Mouse (Mus musculus): ENCODE measurements around the gene Ostf1. TPM values are rescaled to one million over a fixed set of nuclear protein-coding genes. Genes with fewer than 3 reads are reported as not detected.

Ostf1 gene
- total and polyA plus RNA-seq, 3 experiments = 88.0 to 322 (median 281) TPM

- no peaks in the 10 kb centered on the region for H3K9me3 ChIP-seq (replicated peaks)
- ATAC-seq (ENCODE audit: extremely low read depth, insufficient number of reproducible peaks, low FRiP score, poor library complexity, severe bottlenecking) (no peak), DNase-seq (ENCODE audit: low spot score) (no peak)
- peaks cover 42% of the 10 kb centered on the region for H3K36me3 ChIP-seq (replicated peaks)
- H3K4me3 ChIP-seq (ENCODE audit: low read depth, low read length) = no peak overlapping the region
- peaks cover 29% of the 10 kb centered on the region for H3K4me1 ChIP-seq (ENCODE audit: insufficient read depth, low read depth, low read length)
- H3K27me3 ChIP-seq (ENCODE audit: insufficient read depth, low read length) = no peaks in the 10 kb centered on the region
- no peak for TF ChIP-seq TAL1 (conservative IDR thresholded peaks at IDR 0.05; ENCODE audit: low read depth, low read length)
- TF ChIP-seq CTCF (IDR thresholded peaks at IDR 0.05; ENCODE audit: low read depth, low read length) = no peak
- TF ChIP-seq GATA2 (IDR thresholded peaks at IDR 0.05; ENCODE audit: borderline replicate concordance, low read depth, low read length) = no peak
- no peak for TF ChIP-seq GATA1 (IDR thresholded peaks at IDR 0.05; ENCODE audit: borderline replicate concordance, low read length)
- TF ChIP-seq POLR2AphosphoS5 (IDR thresholded peaks at IDR 0.05; ENCODE audit: insufficient replicate concordance, low read depth, low read length) = no peak
Measured at GRCm38 (mm10) chr19:18617504-18617903, 14.1 kb downstream of the Ostf1 start.

GRCm38 (mm10) chr19:18615680-18616240 is 15.9 kb downstream of the Ostf1 start:
- Histone ChIP-seq H3K27me3 (ENCODE audit: insufficient read depth, low read length) (no peaks in the 10 kb centered on the region), H3K4me3 (ENCODE audit: low read depth, low read length) (no peak overlapping the region), H3K36me3 (replicated peaks) (peaks cover 46% of the 10 kb centered on the region), H3K9me3 (replicated peaks) (no peaks in the 10 kb centered on the region), H3K4me1 (ENCODE audit: insufficient read depth, low read depth, low read length) (peaks cover 20% of the 10 kb centered on the region)
- no peak for DNase-seq (ENCODE audit: low spot score)
- ATAC-seq (ENCODE audit: extremely low read depth, insufficient number of reproducible peaks, low FRiP score, poor library complexity, severe bottlenecking) = no peak
- TF ChIP-seq CTCF (IDR thresholded peaks at IDR 0.05; ENCODE audit: low read depth, low read length) (no peak), TAL1 (conservative IDR thresholded peaks at IDR 0.05; ENCODE audit: low read depth, low read length) (no peak), GATA1 (IDR thresholded peaks at IDR 0.05; ENCODE audit: borderline replicate concordance, low read length) (no peak), GATA2 (IDR thresholded peaks at IDR 0.05; ENCODE audit: borderline replicate concordance, low read depth, low read length) (no peak)

DNA sequence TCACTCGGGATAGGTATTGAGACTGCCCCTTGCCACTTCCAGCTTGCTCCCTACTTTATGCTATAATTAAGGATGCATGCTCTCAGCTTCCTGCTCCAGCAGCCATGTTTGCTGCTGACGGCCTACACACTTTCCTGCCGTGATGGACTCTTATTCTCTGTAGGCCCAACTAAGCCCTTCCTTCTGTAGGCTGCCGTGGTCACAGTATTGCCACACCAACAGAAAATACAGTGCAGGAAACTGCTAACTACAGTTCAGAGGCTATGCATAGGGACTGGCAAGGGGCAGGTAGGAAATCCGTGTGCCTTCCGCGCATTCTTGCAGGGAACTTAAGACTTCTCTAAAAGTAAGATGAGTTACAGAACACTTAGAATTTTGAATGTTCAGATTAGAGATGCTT is 17.3 kb downstream of the Ostf1 start:
- TF ChIP-seq CTCF (IDR thresholded peaks at IDR 0.05; ENCODE audit: low read depth, low read length) = no peak
- no peak for TF ChIP-seq TAL1 (conservative IDR thresholded peaks at IDR 0.05; ENCODE audit: low read depth, low read length)
- TF ChIP-seq POLR2AphosphoS5 (IDR thresholded peaks at IDR 0.05; ENCODE audit: insufficient replicate concordance, low read depth, low read length) = no peak
- no peak for TF ChIP-seq GATA1 (IDR thresholded peaks at IDR 0.05; ENCODE audit: borderline replicate concordance, low read length)
- TF ChIP-seq GATA2 (IDR thresholded peaks at IDR 0.05; ENCODE audit: borderline replicate concordance, low read depth, low read length) = no peak
- peaks cover 44% of the 10 kb centered on the region for H3K36me3 ChIP-seq (replicated peaks)
- ATAC-seq (ENCODE audit: extremely low read depth, insufficient number of reproducible peaks, low FRiP score, poor library complexity, severe bottlenecking) (no peak), DNase-seq (ENCODE audit: low spot score) (no peak)
- no peaks in the 10 kb centered on the region for H3K9me3 ChIP-seq (replicated peaks)
- no peaks in the 10 kb centered on the region for H3K27me3 ChIP-seq (ENCODE audit: insufficient read depth, low read length)
- peaks cover 10% of the 10 kb centered on the region for H3K4me1 ChIP-seq (ENCODE audit: insufficient read depth, low read depth, low read length)
- H3K4me3 ChIP-seq (ENCODE audit: low read depth, low read length) = no peak overlapping the region

GRCm38 (mm10) chr19:18608975-18609374 is 22.6 kb downstream of the Ostf1 start:
- H3K4me1 ChIP-seq (ENCODE audit: insufficient read depth, low read depth, low read length) = peaks cover 11% of the 10 kb centered on the region; the same call in 1 of the 2 replicates
- TF ChIP-seq POLR2AphosphoS5 (IDR thresholded peaks at IDR 0.05; ENCODE audit: insufficient replicate concordance, low read depth, low read length) (no peak), GATA2 (IDR thresholded peaks at IDR 0.05; ENCODE audit: borderline replicate concordance, low read depth, low read length) (no peak), TAL1 (conservative IDR thresholded peaks at IDR 0.05; ENCODE audit: low read depth, low read length) (no peak), CTCF (IDR thresholded peaks at IDR 0.05; ENCODE audit: low read depth, low read length) (no peak), GATA1 (IDR thresholded peaks at IDR 0.05; ENCODE audit: borderline replicate concordance, low read length) (no peak)
- no peaks in the 10 kb centered on the region for H3K27me3 ChIP-seq (ENCODE audit: insufficient read depth, low read length)
- H3K4me3 ChIP-seq (ENCODE audit: low read depth, low read length) = no peak overlapping the region
- peaks cover 50% of the 10 kb centered on the region for H3K36me3 ChIP-seq (replicated peaks)
- H3K9me3 ChIP-seq (replicated peaks) = no peaks in the 10 kb centered on the region
- no peak for ATAC-seq (ENCODE audit: extremely low read depth, insufficient number of reproducible peaks, low FRiP score, poor library complexity, severe bottlenecking)
- no peak for DNase-seq (ENCODE audit: low spot score)

DNA sequence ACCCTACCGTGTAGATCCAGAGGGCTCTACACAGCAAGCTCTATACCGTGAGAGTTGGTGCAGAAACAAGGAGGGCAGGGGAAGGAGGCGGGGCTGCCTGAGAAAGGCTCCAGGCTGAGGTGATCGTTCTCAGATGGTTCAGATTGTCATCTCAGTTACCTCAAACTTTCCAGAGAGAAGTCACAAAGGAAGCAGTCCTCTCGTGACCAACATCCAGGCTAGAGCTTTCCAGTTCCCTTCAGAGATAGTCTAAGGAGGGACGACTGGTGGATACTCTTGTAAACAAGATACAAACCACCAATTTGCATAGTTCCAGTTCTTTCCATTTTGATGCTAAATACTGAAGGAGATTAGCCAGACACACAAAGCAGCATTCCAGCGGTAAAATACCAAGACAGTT is 23.7 kb downstream of the Ostf1 start:
- TF ChIP-seq CTCF (IDR thresholded peaks at IDR 0.05; ENCODE audit: low read depth, low read length) (no peak), TAL1 (conservative IDR thresholded peaks at IDR 0.05; ENCODE audit: low read depth, low read length) (no peak), GATA2 (IDR thresholded peaks at IDR 0.05; ENCODE audit: borderline replicate concordance, low read depth, low read length) (no peak), GATA1 (IDR thresholded peaks at IDR 0.05; ENCODE audit: borderline replicate concordance, low read length) (no peak), POLR2AphosphoS5 (IDR thresholded peaks at IDR 0.05; ENCODE audit: insufficient replicate concordance, low read depth, low read length) (no peak)
- H3K4me3 ChIP-seq (ENCODE audit: low read depth, low read length) = no peak overlapping the region
- ATAC-seq (ENCODE audit: extremely low read depth, insufficient number of reproducible peaks, low FRiP score, poor library complexity, severe bottlenecking) = no peak
- H3K36me3 ChIP-seq (replicated peaks) = peaks cover 55% of the 10 kb centered on the region
- H3K4me1 ChIP-seq (ENCODE audit: insufficient read depth, low read depth, low read length) = 0 out of 2 replicates have a peak, but pooled peaks cover 7% of the 10 kb centered on the region
- no peaks in the 10 kb centered on the region for H3K27me3 ChIP-seq (ENCODE audit: insufficient read depth, low read length)
- H3K9me3 ChIP-seq (replicated peaks) = no peaks in the 10 kb centered on the region
- no peak for DNase-seq (ENCODE audit: low spot score)

- no peak for ATAC-seq (ENCODE audit: extremely low read depth, insufficient number of reproducible peaks, low FRiP score, poor library complexity, severe bottlenecking)
- Histone ChIP-seq H3K4me1 (ENCODE audit: insufficient read depth, low read depth, low read length) (peaks cover 3% of the 10 kb centered on the region), H3K4me3 (ENCODE audit: low read depth, low read length) (no peak overlapping the region), H3K9me3 (replicated peaks) (no peaks in the 10 kb centered on the region), H3K27me3 (ENCODE audit: insufficient read depth, low read length) (no peaks in the 10 kb centered on the region), H3K36me3 (replicated peaks) (peaks cover 66% of the 10 kb centered on the region)
- no peak for TF ChIP-seq GATA2 (IDR thresholded peaks at IDR 0.05; ENCODE audit: borderline replicate concordance, low read depth, low read length)
- no peak for DNase-seq (ENCODE audit: low spot score)
Measured at GRCm38 (mm10) chr19:18603011-18603410, 28.6 kb downstream of the Ostf1 start.
